Mouse (Mus musculus) left cerebral cortex, adult 2 months (tissue): ENCODE data around the gene Ssh3. TPM values are rescaled to one million over a fixed set of nuclear protein-coding genes. Genes with fewer than 3 reads are reported as not detected.

ENCODE experiments used
- DNase-seq, 2 experiments: peaks; one replicate each; pipeline ENCODE4 v3.0.0; 2021 to 2022; ENCODE audit warnings: low spot score in 2 of 2, mixed read lengths in 1 of 2; ENCODE audit errors: extremely low spot score in 1 of 2
- H3K27ac ChIP-seq: fragments of 200-600 bp; 2 replicates; pipeline ENCODE4 v1.8.1; 2022
- H3K4me3 ChIP-seq: fragments of 200-600 bp; 2 replicates; pipeline ENCODE4 v1.8.1; 2022
- CTCF ChIP-seq: fragments of 200-600 bp; IDR thresholded peaks from 2 replicates; pipeline ENCODE4 v1.8.1; 2022; ENCODE audit warnings: antibody characterized with exemption, mild to moderate bottlenecking, moderate library complexity
- intact Hi-C: fragments of 180-260 bp; cut with DNase I; formaldehyde crosslinking; loops from one replicate; pipeline ENCODE4 v1.15.1; 2025
- total RNA-seq, 2 experiments: library from RNA; stranded (reverse); gene quantifications; 2 replicates each; pipeline ENCODE4 v1.2.3; 2021

Gene Ssh3
- total RNA-seq, 2 experiments from 2014 or later, result 60.9 to 72.6 TPM

DNA sequence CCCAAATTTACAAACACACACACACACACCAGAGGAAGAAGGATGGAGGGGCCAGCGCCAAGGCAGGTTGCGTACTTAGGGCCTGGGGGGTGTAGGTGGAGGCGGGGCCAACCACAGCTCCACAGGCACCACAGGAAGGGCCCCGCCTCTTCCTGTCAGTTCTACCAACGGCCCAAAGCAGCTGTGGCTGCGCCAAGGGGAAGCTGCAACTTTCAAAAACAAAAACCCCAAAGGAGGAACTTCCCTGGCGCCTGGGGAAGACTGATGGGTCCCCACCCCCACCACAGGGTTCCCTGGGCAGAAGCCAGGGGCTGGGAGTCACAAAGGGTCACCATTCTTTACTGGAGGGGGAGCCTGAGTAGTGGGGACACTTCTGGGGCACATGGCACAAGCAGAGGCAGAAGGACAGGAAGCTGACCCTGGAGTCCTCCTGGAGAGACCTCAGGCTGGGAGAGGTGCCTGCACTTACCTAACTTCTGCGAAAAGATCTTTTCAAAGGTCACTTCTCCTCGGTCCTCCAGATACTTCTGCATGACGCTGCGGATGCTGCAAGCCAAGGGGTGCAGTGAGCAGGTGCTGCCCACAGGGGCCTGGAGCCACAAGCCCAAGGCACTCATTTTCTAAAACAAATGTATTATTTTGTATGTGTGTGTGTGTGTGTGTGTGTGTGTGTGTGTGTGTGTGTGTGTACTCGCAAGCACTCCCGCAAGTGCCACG is 25.6 kb upstream of the Ssh3 start:
- DNase-seq, result no peak
- H3K27ac ChIP-seq, result 0 out of 2 replicates have a peak overlapping the region, but pooled peaks have one; percentile 8
- intact Hi-C loops, result no loop called here
- H3K4me3 ChIP-seq, result no peak overlapping the region
- TF ChIP-seq CTCF, result no peak; the same call in 1 of the 2 replicates

DNA sequence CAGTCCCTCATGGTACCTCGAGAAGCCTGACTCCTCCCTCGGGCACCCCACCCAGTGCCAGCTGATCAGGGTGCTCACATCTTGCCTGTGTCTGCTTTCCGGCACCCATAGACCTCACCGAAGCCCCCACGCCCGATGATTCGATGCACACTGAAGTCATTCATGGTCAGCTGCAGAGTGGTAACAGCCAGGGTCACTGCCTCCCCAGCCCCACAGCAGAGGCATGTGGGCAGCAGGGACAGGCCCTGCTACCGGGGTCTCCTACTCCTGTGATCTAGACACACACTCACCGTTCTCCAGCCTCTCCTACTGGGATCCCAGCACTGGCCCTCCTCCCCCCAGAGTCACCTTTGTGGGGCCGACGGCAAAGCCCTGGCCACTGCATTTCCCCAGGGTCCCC is 22.2 kb upstream of the Ssh3 start:
- no peak for TF ChIP-seq CTCF
- intact Hi-C loops, result no loop called here
- no peak for DNase-seq
- H3K4me3 ChIP-seq, result no peak overlapping the region
- no peak overlapping the region for H3K27ac ChIP-seq

DNA sequence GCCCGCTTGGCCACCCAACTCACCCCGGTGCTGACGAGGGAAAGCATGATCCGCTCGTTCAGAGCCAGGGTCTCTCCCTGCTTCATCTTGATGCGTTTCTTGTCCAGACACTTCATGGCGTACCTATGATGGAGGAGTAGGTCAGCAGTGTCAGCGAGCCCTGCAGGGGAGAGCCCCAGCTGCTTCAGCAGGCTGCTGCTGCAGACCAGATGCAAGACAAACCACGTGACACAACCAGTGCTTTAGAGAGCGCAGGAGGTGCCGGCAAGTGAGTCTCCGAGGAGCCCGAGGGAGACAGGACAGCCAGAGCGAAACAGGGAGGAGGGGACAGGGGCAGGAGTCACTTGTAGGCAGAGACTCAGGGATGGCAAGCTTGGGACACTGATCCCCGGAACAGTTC is 21.8 kb upstream of the Ssh3 start:
- no peak overlapping the region for H3K4me3 ChIP-seq
- TF ChIP-seq CTCF, result no peak
- DNase-seq, result no peak
- no peak overlapping the region for H3K27ac ChIP-seq
- intact Hi-C loops, result no loop called here

DNA sequence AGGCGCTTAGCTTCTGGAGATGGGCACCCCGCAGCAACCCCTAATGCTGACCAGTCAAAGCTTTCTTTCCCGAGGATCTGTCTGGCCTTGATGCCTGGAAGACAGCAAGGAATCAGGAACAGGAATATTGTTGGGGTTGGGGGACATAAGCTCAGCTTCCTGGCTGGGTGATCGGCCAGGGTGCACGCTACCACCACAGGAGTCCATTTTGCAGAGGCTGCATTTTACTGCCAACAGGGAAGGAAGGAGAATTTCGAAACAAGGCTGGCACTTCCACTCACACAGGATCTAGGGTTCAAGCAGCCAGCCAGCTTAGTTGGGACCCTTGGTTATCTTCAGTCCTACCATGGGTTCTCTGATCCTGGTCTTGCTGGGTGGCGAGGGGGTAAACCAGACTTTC is 14.7 kb upstream of the Ssh3 start:
- peak overlapping the region; percentile 84 for H3K4me3 ChIP-seq
- intact Hi-C loops, result loop anchor here (1.0 kb wide), 1 partner anchor 23 kb away; the partner anchor contains the start of gene Grk2
- H3K27ac ChIP-seq, result peak overlapping the region; percentile 89
- no peak for TF ChIP-seq CTCF
- no peak for DNase-seq

DNA sequence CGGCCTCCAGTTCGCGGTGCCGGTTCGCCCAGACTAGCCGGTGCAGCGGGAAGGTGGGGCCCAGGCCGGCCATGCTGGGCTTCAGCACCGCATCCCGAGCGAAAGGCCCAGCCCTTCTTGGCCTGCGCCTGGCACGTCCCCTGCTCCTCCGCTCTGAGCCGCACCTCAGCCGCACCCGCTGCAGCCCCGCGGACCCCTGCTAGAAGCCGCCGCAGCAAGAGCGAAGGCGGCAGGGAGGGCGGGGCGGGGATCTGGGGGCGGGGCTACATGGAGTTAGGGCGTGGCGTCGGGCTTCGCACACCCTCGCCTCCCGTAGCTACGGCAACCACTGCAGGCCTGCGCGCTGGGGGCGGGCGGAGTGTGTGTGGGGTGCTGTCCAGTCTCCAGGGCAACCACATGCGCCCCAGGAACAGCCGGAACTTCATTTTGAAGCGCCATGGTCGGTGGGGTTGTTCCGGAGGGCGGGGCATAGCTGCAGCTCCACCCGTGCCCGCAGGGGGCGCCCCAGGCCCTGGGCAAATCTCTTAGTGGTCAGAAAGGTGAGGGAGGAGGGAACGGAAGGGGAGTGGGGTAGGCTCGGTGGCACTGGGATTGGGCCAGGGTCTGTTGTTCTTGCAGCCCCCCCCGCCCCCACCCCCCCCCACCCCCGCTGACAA is 14.0 kb upstream of the Ssh3 start, which contains the start of gene Ankrd13d:
Ankrd13d (minus strand) TSS at position 240 of the 656 bp plus-strand sequence.
- peak; percentile 86 for TF ChIP-seq CTCF
- Histone ChIP-seq H3K27ac (peak within 1 kb of the TSS; percentile 89), H3K4me3 (peak within 1 kb of the TSS; percentile 84)
- intact Hi-C loops, result loop anchor here (1.0 kb wide), 1 partner anchor 23 kb away; the partner anchor contains the start of gene Grk2
- DNase-seq, result peak; percentile 91 to 94

DNA sequence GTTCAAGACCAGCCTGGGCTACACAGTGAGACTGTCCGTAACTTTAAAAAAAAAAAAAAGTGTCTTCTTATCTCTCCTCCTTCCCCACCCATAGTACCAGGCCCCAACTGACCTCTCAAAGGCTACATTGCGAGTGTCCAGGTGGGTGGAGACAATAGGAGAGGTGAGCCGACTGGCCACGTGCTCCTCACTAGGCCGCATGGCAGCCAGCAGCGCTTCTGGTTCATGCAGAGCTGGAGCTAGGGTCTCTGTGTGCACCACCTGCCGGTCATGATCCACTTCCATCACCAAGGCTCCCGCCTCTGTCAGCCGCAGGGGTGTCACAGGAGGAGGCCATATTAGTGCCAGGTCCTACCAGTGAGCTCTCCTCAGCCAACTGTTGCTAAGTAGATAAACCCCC is 11.4 kb upstream of the Ssh3 start:
- H3K27ac ChIP-seq, result no peak overlapping the region
- intact Hi-C loops, result no loop called here
- TF ChIP-seq CTCF, result no peak
- DNase-seq, result no peak
- H3K4me3 ChIP-seq, result no peak overlapping the region

DNA sequence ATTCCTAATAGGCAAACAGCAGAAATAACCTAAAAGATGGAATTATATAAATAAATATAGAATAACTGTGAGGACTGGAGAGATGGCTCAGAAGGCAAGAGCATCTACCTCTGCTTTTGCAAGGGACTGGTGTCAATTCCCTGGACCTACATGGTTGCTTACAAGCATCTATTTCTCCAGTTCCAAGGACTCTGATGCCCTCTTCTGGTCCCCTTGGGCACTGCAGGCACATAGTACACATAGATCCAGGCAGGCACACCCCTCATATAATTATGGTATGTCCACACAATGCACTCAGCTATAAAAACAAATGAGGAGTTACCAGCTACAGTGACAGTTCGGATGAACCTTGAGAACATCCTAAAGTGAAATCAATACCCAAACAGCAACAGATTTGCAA is 10.5 kb upstream of the Ssh3 start:
- intact Hi-C loops, result no loop called here
- H3K4me3 ChIP-seq, result no peak overlapping the region
- H3K27ac ChIP-seq, result no peak overlapping the region
- peak; percentile 29 for TF ChIP-seq CTCF
- no peak for DNase-seq

DNA sequence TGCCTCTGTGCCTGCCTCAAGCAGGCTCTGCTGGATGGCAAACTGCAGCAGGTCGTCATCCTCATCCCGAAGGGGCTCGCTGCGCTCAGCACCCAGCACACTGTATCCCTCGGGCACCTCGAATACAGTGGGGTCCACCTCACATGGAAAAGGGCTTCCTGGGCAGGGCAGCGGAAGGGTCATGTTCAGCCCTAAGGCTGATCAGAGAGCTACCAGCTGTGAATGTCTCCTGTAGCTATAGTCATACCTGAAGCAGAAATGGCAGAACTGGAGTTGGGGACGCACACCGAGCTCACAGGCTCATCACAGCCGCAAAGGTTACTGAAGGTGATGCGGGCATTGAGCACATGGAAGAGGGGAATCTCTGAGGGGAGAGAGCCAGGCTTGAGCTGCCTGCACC is 2.0 kb upstream of the Ssh3 start:
- no peak for DNase-seq
- H3K4me3 ChIP-seq, result no peak overlapping the region
- intact Hi-C loops, result no loop called here

DNA sequence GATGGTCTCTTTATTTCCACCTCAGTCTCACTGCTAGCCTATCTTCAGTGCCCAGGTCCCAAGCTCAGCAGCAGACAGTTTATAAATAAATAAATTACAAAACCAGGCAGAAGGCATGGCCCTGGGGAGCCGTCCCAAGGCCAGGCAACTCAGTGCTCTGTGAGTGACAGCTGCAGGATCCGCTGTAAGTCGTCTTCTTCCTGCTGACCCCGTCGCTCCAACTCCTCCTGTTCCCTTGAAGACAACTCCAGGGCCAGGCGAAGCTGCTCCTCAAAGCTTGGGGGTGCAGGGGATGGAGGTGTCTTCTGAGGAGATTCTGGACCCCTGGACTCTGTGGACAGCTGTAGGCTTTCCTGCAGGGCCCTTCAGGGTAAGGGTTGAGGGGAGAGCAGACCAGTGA is 1.2 kb upstream of the Ssh3 start:
- Histone ChIP-seq H3K4me3 (no peak overlapping the region), H3K27ac (no peak overlapping the region)
- DNase-seq, result no peak
- intact Hi-C loops, result no loop called here
- no peak for TF ChIP-seq CTCF

More for the DNA sequence above, 2.0 kb upstream of the Ssh3 start:
- no peak for TF ChIP-seq CTCF
- H3K27ac ChIP-seq, result no peak overlapping the region

DNA sequence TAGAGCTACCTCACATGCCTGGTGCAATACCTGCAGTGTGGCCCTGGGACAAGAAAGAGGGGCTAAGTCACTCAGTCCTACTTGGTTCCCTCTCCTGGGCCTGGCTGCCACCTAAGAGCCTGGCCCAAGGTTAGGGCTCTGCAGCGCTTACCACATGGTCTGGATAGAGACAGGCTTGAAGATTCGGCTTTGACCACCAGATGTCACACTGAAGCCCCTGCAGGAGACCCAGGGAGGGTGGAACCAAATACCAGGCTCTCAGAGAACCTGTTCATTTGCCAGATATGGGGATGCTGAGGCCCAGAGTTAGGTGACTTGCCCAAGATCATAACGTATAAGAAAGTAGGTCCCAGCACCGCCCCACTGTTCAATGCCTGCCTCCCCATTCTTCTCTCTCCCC is 3.0 kb downstream of the Ssh3 start:
- intact Hi-C loops, result no loop called here
- no peak overlapping the region for H3K27ac ChIP-seq
- DNase-seq, result no peak
- no peak overlapping the region for H3K4me3 ChIP-seq
- TF ChIP-seq CTCF, result no peak; the same call in 1 of the 2 replicates

DNA sequence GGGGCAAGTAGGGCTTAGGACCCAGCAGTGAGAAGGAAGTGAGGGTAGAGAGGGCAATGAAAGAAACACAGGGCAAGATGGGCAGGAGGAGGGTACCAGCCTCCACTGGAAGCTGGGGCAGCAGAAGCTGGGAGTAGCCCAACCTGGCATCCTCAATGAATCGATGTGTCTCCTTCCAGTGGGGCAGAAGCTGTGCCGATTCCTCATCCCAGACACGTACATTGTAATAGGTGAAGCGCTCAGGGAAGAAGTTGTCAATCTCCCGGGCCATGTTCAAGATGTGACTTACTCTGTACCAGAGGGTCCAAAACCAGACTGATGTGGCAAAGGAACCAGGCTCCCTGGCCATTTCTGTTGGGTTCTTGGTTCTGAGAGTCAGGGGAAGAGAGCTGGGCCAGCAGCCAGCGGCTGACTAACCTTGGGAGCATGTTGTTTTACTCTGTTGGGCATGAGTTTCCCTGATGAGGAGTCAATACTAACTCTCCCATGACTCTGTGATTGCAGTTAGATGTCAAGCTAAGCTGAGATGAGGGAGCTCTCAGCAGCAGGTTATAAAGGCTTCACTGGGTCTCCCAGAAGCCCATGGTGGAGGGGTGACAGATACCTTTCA is 4.7 kb downstream of the Ssh3 start:
- no peak for DNase-seq
- intact Hi-C loops, result no loop called here
- no peak for TF ChIP-seq CTCF
- Histone ChIP-seq H3K4me3 (no peak overlapping the region), H3K27ac (no peak overlapping the region)

DNA sequence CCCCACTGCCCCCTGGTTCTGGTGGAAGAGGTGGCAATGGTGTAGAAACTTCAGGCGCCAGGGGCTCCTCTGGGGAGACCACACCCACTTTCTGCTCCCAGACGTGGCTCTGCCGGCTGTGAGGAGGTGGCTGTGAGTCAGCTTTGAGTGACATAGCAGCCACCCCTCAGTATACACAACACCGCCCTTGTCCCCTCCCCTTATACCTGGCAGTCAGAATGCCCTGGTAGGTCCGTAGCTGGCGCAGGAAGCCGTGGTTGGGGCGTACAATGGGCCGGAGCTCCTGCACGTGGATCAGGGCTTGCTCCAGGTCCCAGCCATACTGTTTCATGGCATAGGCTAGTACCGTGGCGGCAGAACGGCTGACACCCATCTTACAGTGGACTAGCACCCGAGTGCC is 5.3 kb downstream of the Ssh3 start:
- no peak for TF ChIP-seq CTCF
- Histone ChIP-seq H3K27ac (no peak overlapping the region), H3K4me3 (no peak overlapping the region)
- intact Hi-C loops, result no loop called here
- DNase-seq, result no peak
